Mouse (Mus musculus): ENCODE data around the gene Sh3tc1.

Gene Sh3tc1

GRCm38 (mm10) chr5:35686336-35686735 lies 53.5 kb downstream of the Sh3tc1 start:
- in situ Hi-C loops (cut with MseI, MboI), result loop anchor here in 1 of 2 experiments (10.0 kb wide), 1 partner anchor 92 kb away; no protein-coding TSS in a partner anchor

- in situ Hi-C loops (cut with MseI, MboI), result loop anchor here in 1 of 2 experiments (10.0 kb wide), 1 partner anchor 90 kb away; no protein-coding TSS in a partner anchor
These were observed 54.7 kb downstream of the Sh3tc1 start for GRCm38 (mm10) chr5:35685079-35685478.

- in situ Hi-C loops (cut with MseI, MboI), result loop anchor here in 1 of 2 experiments (10.0 kb wide), 1 partner anchor 86 kb away; no protein-coding TSS in a partner anchor
These were observed 58.8 kb downstream of the Sh3tc1 start for GRCm38 (mm10) chr5:35680958-35681357.

- in situ Hi-C loops (cut with MseI, MboI), result loop anchor here in 1 of 2 experiments (10.0 kb wide), 1 partner anchor 85 kb away; no protein-coding TSS in a partner anchor
These were observed 60.3 kb downstream of the Sh3tc1 start, which contains the start of gene Htra3 for GRCm38 (mm10) chr5:35679256-35680155. Gene Htra3 (minus strand): TSS chr5:35679782.

GRCm38 (mm10) chr5:35676964-35677363 lies 62.8 kb downstream of the Sh3tc1 start:
- in situ Hi-C loops (cut with MseI, MboI), result no loop called here

GRCm38 (mm10) chr5:35674081-35674555 lies 65.7 kb downstream of the Sh3tc1 start:
- in situ Hi-C loops (cut with MseI, MboI), result no loop called here

- in situ Hi-C loops (cut with MseI, MboI), result no loop called here
These were observed 66.7 kb downstream of the Sh3tc1 start for GRCm38 (mm10) chr5:35673086-35673485.

- in situ Hi-C loops (cut with MseI, MboI), result no loop called here
These were observed 67.2 kb downstream of the Sh3tc1 start for GRCm38 (mm10) chr5:35672581-35672980.

GRCm38 (mm10) chr5:35671474-35671891 lies 68.3 kb downstream of the Sh3tc1 start:
- in situ Hi-C loops (cut with MseI, MboI), result no loop called here

GRCm38 (mm10) chr5:35670412-35670801 lies 69.4 kb downstream of the Sh3tc1 start:
- in situ Hi-C loops (cut with MseI, MboI), result no loop called here

- in situ Hi-C loops (cut with MseI, MboI), result no loop called here
These were observed 69.9 kb downstream of the Sh3tc1 start for GRCm38 (mm10) chr5:35669747-35670411.

GRCm38 (mm10) chr5:35666152-35666551 lies 73.6 kb downstream of the Sh3tc1 start:
- in situ Hi-C loops (cut with MseI, MboI), result no loop called here

- in situ Hi-C loops (cut with MseI, MboI), result no loop called here
These were observed 77.7 kb downstream of the Sh3tc1 start for GRCm38 (mm10) chr5:35662021-35662545.

- in situ Hi-C loops (cut with MseI, MboI), result no loop called here
These were observed 78.6 kb downstream of the Sh3tc1 start for GRCm38 (mm10) chr5:35661210-35661609.

- in situ Hi-C loops (cut with MseI, MboI), result no loop called here
These were observed 80.3 kb downstream of the Sh3tc1 start for GRCm38 (mm10) chr5:35659503-35659902.

- in situ Hi-C loops (cut with MseI, MboI), result no loop called here
These were observed 83.9 kb downstream of the Sh3tc1 start for GRCm38 (mm10) chr5:35655753-35656485.

- in situ Hi-C loops (cut with MseI, MboI), result no loop called here
These were observed 85.9 kb downstream of the Sh3tc1 start for GRCm38 (mm10) chr5:35653743-35654395.

- in situ Hi-C loops (cut with MseI, MboI), result no loop called here
These were observed 86.9 kb downstream of the Sh3tc1 start for GRCm38 (mm10) chr5:35652872-35653271.

- in situ Hi-C loops (cut with MseI, MboI), result no loop called here
These were observed 87.5 kb downstream of the Sh3tc1 start for GRCm38 (mm10) chr5:35652319-35652718.

GRCm38 (mm10) chr5:35648230-35648629 lies 91.6 kb downstream of the Sh3tc1 start:
- in situ Hi-C loops (cut with MseI, MboI), result no loop called here

- in situ Hi-C loops (cut with MseI, MboI), result no loop called here
These were observed 92.2 kb downstream of the Sh3tc1 start for GRCm38 (mm10) chr5:35647562-35647961.
